Mouse (Mus musculus) stomach, embryonic 14.5 days (tissue): ENCODE data around the gene Morn1. TPM values are rescaled to one million over a fixed set of nuclear protein-coding genes. Genes with fewer than 3 reads are reported as not detected.

ENCODE experiments used
- ATAC-seq: fragments of 200-750 bp; cut with Nextera tagmentation; 2 replicates; pipeline ENCODE4 v1.8.0; 2017; ENCODE audit warnings: low read depth, moderate TSS enrichment; ENCODE audit not compliant: insufficient number of reproducible peaks, insufficient read depth, low FRiP score
- H3K27ac ChIP-seq: fragments of 300-500 bp; sonication (generic); 2 replicates; pipeline ENCODE4 v1.5.1; 2014; ENCODE audit warnings: mild to moderate bottlenecking, low read length, moderate library complexity, mixed read lengths
- H3K27me3 ChIP-seq: fragments of 300-500 bp; sonication (generic); 2 replicates; pipeline ENCODE4 v1.6.1; 2014; ENCODE audit warnings: low read length, control low read depth, mixed read lengths; ENCODE audit not compliant: control insufficient read depth, insufficient read depth
- H3K36me3 ChIP-seq: fragments of 300-500 bp; sonication (generic); 2 replicates; pipeline ENCODE4 v1.6.1; 2014; ENCODE audit warnings: mild to moderate bottlenecking, control low read depth, low read length, moderate library complexity, mixed read lengths; ENCODE audit not compliant: control insufficient read depth, insufficient read depth
- H3K4me1 ChIP-seq: fragments of 300-500 bp; sonication (generic); 2 replicates; pipeline ENCODE4 v1.6.1; 2014; ENCODE audit warnings: low read length, control low read depth, mixed read lengths; ENCODE audit not compliant: control insufficient read depth, insufficient read depth
- H3K4me2 ChIP-seq: fragments of 300-500 bp; sonication (generic); replicated peaks from 2 replicates; pipeline ENCODE4 v1.6.1; 2014; ENCODE audit warnings: low read depth, low read length, control low read depth
- H3K4me3 ChIP-seq: fragments of 300-500 bp; sonication (generic); 2 replicates; pipeline ENCODE4 v1.5.1; 2014; ENCODE audit warnings: low read depth, low read length, control low read depth
- H3K9ac ChIP-seq: fragments of 300-500 bp; sonication (generic); replicated peaks from 2 replicates; pipeline ENCODE4 v1.6.1; 2014; ENCODE audit warnings: low read depth, mild to moderate bottlenecking, control low read depth, low read length, moderate library complexity, mixed read lengths
- H3K9me3 ChIP-seq: fragments of 300-500 bp; sonication (generic); 2 replicates; pipeline ENCODE4 v1.6.1; 2016; ENCODE audit warnings: low read depth, low read length, control low read depth; ENCODE audit not compliant: control insufficient read depth
- WGBS: fragments of 180-500 bp; shearing (Covaris S2); extraction: QIAGEN DNeasy Blood & Tissue Kit; methylation state at CpG from one replicate; pipeline ENCODE4 v1.1.7; 2014; 5-methylcytosine and 5-hydroxymethylcytosine counted together
- polyA plus RNA-seq: library from polyadenylated mRNA; unstranded; fragments of >200 nt; fragmentation: Nextera tagmentation; extraction: Ambion mirVana; gene quantifications from 2 replicates; pipeline ENCODE4 v1.2.1, GENCODE M21; 2014

Morn1 gene
- polyA plus RNA-seq, 1 experiment from 2014 or later, result 4.8 TPM

GRCm38 (mm10) chr4:155184248-155185070 is 98.1 kb downstream of the Morn1 start:
- no peaks in the 10 kb centered on the region for H3K27me3 ChIP-seq
- no peak overlapping the region for H3K4me3 ChIP-seq
- ATAC-seq, result no peak
- 57% methylated on average over 18 of the region's 18 CpGs for WGBS
- no peaks in the 10 kb centered on the region; the same call in 1 of the 2 replicates for H3K36me3 ChIP-seq
- no peaks in the 10 kb centered on the region for H3K9me3 ChIP-seq
- peaks cover 62% of the 10 kb centered on the region for H3K4me1 ChIP-seq
- H3K9ac ChIP-seq, result peak overlapping the region; percentile 14; the same call in 1 of the 2 replicates
- 0 out of 2 replicates have a peak overlapping the region, but pooled peaks have one; percentile 2 for H3K4me2 ChIP-seq
- peak overlapping the region; percentile 88 for H3K27ac ChIP-seq

GRCm38 (mm10) chr4:155185845-155186244 is 99.5 kb downstream of the Morn1 start:
- 87% methylated on average over 9 of the region's 9 CpGs for WGBS
- Histone ChIP-seq H3K9me3 (no peaks in the 10 kb centered on the region), H3K9ac (no peak overlapping the region), H3K4me2 (no peak overlapping the region), H3K36me3 (no peaks in the 10 kb centered on the region; the same call in 1 of the 2 replicates), H3K4me1 (peaks cover 72% of the 10 kb centered on the region), H3K27me3 (no peaks in the 10 kb centered on the region), H3K4me3 (no peak overlapping the region), H3K27ac (no peak overlapping the region)
- ATAC-seq, result no peak

GRCm38 (mm10) chr4:155187192-155187674 is 100.9 kb downstream of the Morn1 start:
- 43% methylated on average over 3 of the region's 3 CpGs for WGBS

GRCm38 (mm10) chr4:155188341-155188740 is 102.0 kb downstream of the Morn1 start:
- peaks cover 72% of the 10 kb centered on the region for H3K4me1 ChIP-seq
- no peak overlapping the region for H3K4me3 ChIP-seq
- 12% methylated on average over 8 of the region's 8 CpGs for WGBS
- no peak for ATAC-seq
- H3K9me3 ChIP-seq, result no peaks in the 10 kb centered on the region
- no peaks in the 10 kb centered on the region; the same call in 1 of the 2 replicates for H3K36me3 ChIP-seq
- no peak overlapping the region for H3K27ac ChIP-seq
- no peak overlapping the region for H3K9ac ChIP-seq
- H3K4me2 ChIP-seq, result no peak overlapping the region
- no peaks in the 10 kb centered on the region for H3K27me3 ChIP-seq

More at GRCm38 (mm10) chr4:155187192-155187674, 100.9 kb downstream of the Morn1 start:
- Histone ChIP-seq H3K9me3 (no peaks in the 10 kb centered on the region), H3K9ac (no peak overlapping the region), H3K4me2 (no peak overlapping the region), H3K36me3 (no peaks in the 10 kb centered on the region; the same call in 1 of the 2 replicates), H3K4me3 (no peak overlapping the region), H3K27ac (peak overlapping the region; percentile 4), H3K27me3 (no peaks in the 10 kb centered on the region), H3K4me1 (peaks cover 76% of the 10 kb centered on the region)
- ATAC-seq, result no peak

GRCm38 (mm10) chr4:155188803-155189202 is 102.4 kb downstream of the Morn1 start:
- Histone ChIP-seq H3K4me3 (no peak overlapping the region), H3K9ac (no peak overlapping the region), H3K9me3 (no peaks in the 10 kb centered on the region), H3K4me2 (no peak overlapping the region), H3K4me1 (peaks cover 68% of the 10 kb centered on the region), H3K36me3 (no peaks in the 10 kb centered on the region; the same call in 1 of the 2 replicates), H3K27me3 (no peaks in the 10 kb centered on the region), H3K27ac (no peak overlapping the region)
- ATAC-seq, result no peak

GRCm38 (mm10) chr4:155189711-155190139 is 103.3 kb downstream of the Morn1 start:
- WGBS, result 18% methylated on average over 4 of the region's 4 CpGs

GRCm38 (mm10) chr4:155190275-155190674 is 103.9 kb downstream of the Morn1 start:
- 32% methylated on average over 7 of the region's 7 CpGs for whole genome bisulfite sequencing
- no peak overlapping the region for H3K4me2 ChIP-seq
- no peak overlapping the region for H3K9ac ChIP-seq

More at GRCm38 (mm10) chr4:155189711-155190139, 103.3 kb downstream of the Morn1 start:
- no peak overlapping the region for H3K4me2 ChIP-seq
- no peaks in the 10 kb centered on the region for H3K27me3 ChIP-seq
- peak overlapping the region; percentile 22; the same call in 1 of the 2 replicates for H3K27ac ChIP-seq
- H3K4me3 ChIP-seq, result no peak overlapping the region
- no peaks in the 10 kb centered on the region; the same call in 1 of the 2 replicates for H3K36me3 ChIP-seq
- H3K9me3 ChIP-seq, result no peaks in the 10 kb centered on the region
- no peak overlapping the region for H3K9ac ChIP-seq
- peaks cover 60% of the 10 kb centered on the region for H3K4me1 ChIP-seq
- no peak for ATAC-seq

More at GRCm38 (mm10) chr4:155190275-155190674, 103.9 kb downstream of the Morn1 start:
- ATAC-seq, result no peak
- H3K27ac ChIP-seq, result peak overlapping the region; percentile 22; the same call in 1 of the 2 replicates
- H3K4me3 ChIP-seq, result no peak overlapping the region
- H3K27me3 ChIP-seq, result no peaks in the 10 kb centered on the region
- H3K4me1 ChIP-seq, result peaks cover 60% of the 10 kb centered on the region
- no peaks in the 10 kb centered on the region; the same call in 1 of the 2 replicates for H3K36me3 ChIP-seq
- no peaks in the 10 kb centered on the region for H3K9me3 ChIP-seq
